7 mouse cellular contexts compared by ENCODE assay signal in the genomic region with DNA sequence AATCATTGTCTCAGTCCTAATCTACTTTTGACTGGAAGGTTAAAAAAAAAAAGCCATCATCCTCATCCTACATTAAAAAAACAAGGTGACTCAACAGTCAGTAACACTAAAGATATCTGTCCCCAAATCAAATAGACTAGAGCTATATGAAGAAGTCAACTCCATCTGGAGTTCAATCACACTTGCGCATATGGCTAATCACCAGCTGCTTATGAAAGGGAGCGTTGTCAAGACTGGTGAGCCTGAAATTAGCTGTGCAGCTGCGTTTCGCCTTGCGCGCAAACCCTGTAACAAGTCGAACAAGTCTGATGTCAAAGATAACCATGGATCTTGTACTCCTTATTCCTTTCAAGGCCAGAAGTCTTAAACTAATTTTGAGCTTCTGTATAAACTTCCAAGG.
"Had no signal": no experiment of that assay in that cellular context is flagged by ENCODE, and none has a peak within 500 bp of the region (broad histone marks: within the 10 kb centered on the region; RNA-seq: fewer than 3 reads in every experiment).

No protein-coding gene starts in this region.

- DNase-seq: kidney, adult 18-20 months; kidney, postnatal 10 days; kidney, postnatal 4 days; lung, adult 2 months; lung, postnatal 36 days; midbrain, embryonic 14.5 days; thymus, postnatal 36 days had no signal
